Mouse (Mus musculus): Measurements from ENCODE around the gene Prrg2.

Gene Prrg2

GRCm38 (mm10) chr7:45012011-45012410, 50.5 kb downstream of the Prrg2 start:
- DNase-seq (ENCODE audit: low read depth, low spot score), result no peak

- no peak for DNase-seq (ENCODE audit: low read depth, low spot score)
Measured at GRCm38 (mm10) chr7:45008411-45008810, 54.1 kb downstream of the Prrg2 start.

GRCm38 (mm10) chr7:45007846-45008245, 54.6 kb downstream of the Prrg2 start:
- DNase-seq (ENCODE audit: low read depth, low spot score), result no peak

- DNase-seq (ENCODE audit: low read depth, low spot score), result no peak
Measured at GRCm38 (mm10) chr7:45007141-45007540, 55.3 kb downstream of the Prrg2 start.

GRCm38 (mm10) chr7:45006503-45006902, 56.0 kb downstream of the Prrg2 start:
- no peak for DNase-seq (ENCODE audit: low read depth, low spot score)

GRCm38 (mm10) chr7:45005321-45005992, 57.0 kb downstream of the Prrg2 start:
- DNase-seq (ENCODE audit: low read depth, low spot score), result no peak

- DNase-seq (ENCODE audit: low read depth, low spot score), result no peak
Measured at GRCm38 (mm10) chr7:45004546-45004945, 57.9 kb downstream of the Prrg2 start.
